Mouse (Mus musculus) NIH3T3 (cell line): ENCODE measurements around the gene Gm45261.

ENCODE experiments used
- DNase-seq: peaks from one replicate; pipeline ENCODE4 v3.0.0-alpha.2; 2012; ENCODE audit warnings: low read depth

Gm45261 gene

DNA sequence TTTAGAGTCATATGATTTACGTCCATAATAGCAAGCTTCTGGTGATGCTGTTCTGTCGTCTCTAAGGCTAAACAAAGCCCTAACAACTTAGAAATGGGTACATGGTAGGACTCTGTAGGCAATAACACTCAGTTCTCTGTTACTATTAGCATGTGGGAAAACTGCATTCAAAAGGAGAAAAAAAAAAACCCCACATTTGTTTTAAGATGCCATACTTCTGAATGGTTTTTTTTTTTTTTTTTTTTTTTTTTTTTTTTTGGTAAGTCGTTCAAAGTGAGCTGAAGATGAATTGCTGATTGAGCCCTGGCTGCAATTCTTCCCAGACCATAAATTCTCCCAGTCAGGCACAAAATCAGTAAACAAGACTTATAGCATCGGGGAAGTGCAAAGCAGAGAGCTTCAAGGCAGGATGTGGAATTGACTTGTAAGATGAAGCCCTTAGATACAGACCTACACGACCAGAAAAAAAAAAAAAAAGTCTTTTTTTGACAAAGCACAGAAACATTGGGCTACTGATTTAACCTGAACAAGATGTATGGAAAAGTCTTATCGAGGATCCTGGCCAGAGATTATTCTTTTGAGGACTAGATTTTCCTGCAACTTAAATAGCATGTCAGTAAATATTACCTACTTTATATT lies 51.7 kb downstream of the Gm45261 start:
- no peak for DNase-seq

DNA sequence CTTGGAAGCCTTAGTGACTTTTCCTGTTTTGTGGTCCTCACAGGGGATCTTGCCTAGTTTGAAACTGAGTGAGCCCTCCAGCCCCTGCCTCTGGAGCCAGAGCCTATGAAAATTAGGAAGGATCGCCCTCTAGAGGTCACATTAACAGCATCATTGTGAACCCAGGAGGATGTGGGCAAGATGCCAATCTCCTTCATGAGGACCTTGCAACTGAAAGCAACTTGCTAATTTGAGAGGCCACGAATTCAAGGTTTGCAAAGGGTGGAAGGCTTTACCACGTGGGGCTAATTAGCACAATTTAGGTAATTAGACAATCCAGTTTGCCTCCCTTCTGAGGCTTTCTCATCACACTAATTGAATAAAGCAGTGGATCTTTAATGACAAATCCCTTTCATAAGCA lies 52.7 kb downstream of the Gm45261 start:
- DNase-seq, result peak; percentile 70

DNA sequence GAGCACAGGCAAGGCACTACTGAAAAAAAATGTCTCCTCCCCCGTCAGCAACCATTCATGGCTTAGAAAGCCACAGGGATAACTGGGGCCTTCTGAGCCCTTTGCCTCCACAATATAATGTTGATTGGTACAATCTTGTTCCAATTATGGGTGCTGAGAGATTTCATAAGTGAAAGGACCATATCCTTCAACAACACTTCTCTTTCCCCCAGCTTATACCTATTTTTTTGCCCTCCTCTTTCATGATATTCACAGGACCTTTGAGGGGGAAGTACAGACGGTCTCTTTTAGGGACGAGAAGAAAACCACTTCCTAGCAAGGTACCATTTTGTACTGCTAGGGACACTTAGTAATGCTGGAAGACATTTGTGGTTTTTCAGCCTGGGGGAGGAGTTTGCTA lies 57.1 kb downstream of the Gm45261 start:
- DNase-seq, result no peak

DNA sequence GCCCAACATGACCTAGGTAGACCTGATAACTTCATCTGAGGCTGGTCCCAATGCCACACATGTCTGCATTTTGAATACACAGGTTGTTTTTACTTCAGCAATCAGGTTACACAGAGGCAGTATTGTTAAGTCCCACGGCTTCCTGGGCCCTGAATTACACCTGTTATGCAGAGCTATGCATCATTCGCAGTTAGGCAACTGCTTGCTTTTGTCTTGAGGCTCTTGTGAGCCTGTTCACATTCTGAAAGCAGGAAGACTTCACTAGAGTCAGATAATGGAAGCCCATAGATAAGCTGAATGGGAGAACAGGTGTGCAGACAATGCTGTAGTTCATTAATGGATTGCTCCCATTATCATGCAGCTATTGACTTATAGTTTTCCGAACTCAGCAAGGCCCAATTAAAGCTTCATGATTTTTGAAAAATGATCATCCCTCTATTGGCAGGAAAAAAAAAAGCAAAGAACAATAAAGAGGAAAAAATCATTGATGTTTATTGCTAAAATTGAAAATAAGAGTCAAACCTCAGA lies 57.8 kb downstream of the Gm45261 start:
- no peak for DNase-seq

DNA sequence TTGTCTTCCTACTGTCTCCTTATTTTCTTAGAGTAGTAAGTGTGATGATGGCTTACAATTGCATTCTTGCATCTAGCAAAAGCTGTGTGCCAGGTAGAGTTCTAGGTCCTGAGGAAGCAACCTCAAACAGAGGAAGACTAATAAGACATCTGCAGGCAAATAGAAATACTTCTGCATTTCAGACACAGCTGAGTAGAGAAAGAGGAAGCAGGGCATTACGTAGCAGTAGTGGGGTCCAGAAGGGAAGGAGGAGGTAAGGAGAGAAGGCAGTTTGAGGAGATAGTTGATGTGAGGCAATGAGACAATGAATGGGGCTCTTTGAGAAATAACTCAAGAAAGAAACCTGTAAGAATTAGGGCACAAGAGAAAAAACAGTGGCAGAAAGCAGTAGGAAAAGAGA lies 59.3 kb downstream of the Gm45261 start:
- no peak for DNase-seq
